Mouse (Mus musculus) lung, embryonic 14.5 days (tissue): ENCODE results near the gene Prkce. TPM values are rescaled to one million over a fixed set of nuclear protein-coding genes. Genes with fewer than 3 reads are reported as not detected.

Source experiments
- ATAC-seq: fragments of 200-750 bp; cut with Nextera tagmentation; 2 replicates; pipeline ENCODE4 v1.8.0; 2017; ENCODE audit warnings: mild to moderate bottlenecking, moderate TSS enrichment, moderate library complexity; ENCODE audit not compliant: insufficient read depth
- DNase-seq: peaks from one replicate; pipeline ENCODE4 v3.0.0-alpha.2; 2015
- H3K27ac ChIP-seq: fragments of 300-500 bp; sonication (generic); 2 replicates; pipeline ENCODE4 v1.5.1; 2014; ENCODE audit warnings: low read depth, mild to moderate bottlenecking, moderate library complexity
- H3K27me3 ChIP-seq: fragments of 300-500 bp; sonication (generic); 2 replicates; pipeline ENCODE4 v1.6.1; 2014; ENCODE audit warnings: low read length, control low read depth; ENCODE audit not compliant: insufficient read depth
- H3K36me3 ChIP-seq: fragments of 300-500 bp; sonication (generic); 2 replicates; pipeline ENCODE4 v1.6.1; 2014; ENCODE audit warnings: control low read depth; ENCODE audit not compliant: insufficient read depth
- H3K4me1 ChIP-seq: fragments of 300-500 bp; sonication (generic); 2 replicates; pipeline ENCODE4 v1.6.1; 2014; ENCODE audit warnings: antibody characterized with exemption, control low read depth; ENCODE audit not compliant: insufficient read depth
- H3K4me2 ChIP-seq: fragments of 300-500 bp; sonication (generic); 2 replicates; pipeline ENCODE4 v1.6.1; 2014; ENCODE audit warnings: mild to moderate bottlenecking
- H3K4me3 ChIP-seq: fragments of 300-500 bp; sonication (generic); 2 replicates; pipeline ENCODE4 v1.5.1; 2014; ENCODE audit warnings: low read depth, low read length
- H3K9ac ChIP-seq: fragments of 300-500 bp; sonication (generic); 2 replicates; pipeline ENCODE4 v1.6.1; 2014
- H3K9me3 ChIP-seq: fragments of 300-500 bp; sonication (generic); 2 replicates; pipeline ENCODE4 v1.6.1; 2016; ENCODE audit warnings: low read depth, low read length, control low read depth
- CTCF ChIP-seq: IDR thresholded peaks from 2 replicates; pipeline ENCODE4 v1.5.1; 2016; ENCODE audit warnings: antibody characterized with exemption, low read depth
- WGBS: fragments of 180-500 bp; shearing (Covaris S2); extraction: QIAGEN DNeasy Blood & Tissue Kit; methylation state at CpG from one replicate; pipeline ENCODE4 v1.1.7; 2014; 5-methylcytosine and 5-hydroxymethylcytosine counted together
- polyA plus RNA-seq: library from polyadenylated mRNA; unstranded; fragments of >200 nt; fragmentation: Nextera tagmentation; extraction: Ambion mirVana; gene quantifications from 2 replicates; pipeline ENCODE4 v1.2.1, GENCODE M21; 2014

Prkce gene
- polyA plus RNA-seq, 1 experiment from 2014 or later, result 10.1 TPM

DNA sequence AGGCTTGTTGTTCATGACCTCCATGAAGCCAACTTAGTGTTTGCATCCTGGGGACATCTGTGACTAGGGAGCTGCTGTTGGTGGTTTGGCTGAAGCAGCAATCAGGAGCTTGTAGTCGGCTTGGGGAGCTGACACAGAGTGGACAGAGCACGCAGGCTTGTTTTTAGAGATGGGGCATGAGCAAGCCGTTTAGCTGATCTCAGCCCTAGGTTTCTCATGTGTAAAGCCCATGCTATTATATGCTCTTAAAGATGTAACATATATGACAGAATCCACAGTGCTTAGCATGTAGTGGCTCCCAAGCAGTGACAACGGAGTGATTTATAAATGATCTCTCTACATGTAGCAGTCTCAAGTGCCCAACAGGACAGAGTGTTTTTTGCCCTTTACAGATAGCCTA lies 148.3 kb downstream of the Prkce start:
- ATAC-seq (no peak), DNase-seq (no peak)
- Histone ChIP-seq H3K9ac (no peak overlapping the region), H3K27ac (no peak overlapping the region), H3K4me2 (no peak overlapping the region), H3K4me3 (no peak overlapping the region), H3K9me3 (peaks cover 3% of the 10 kb centered on the region; the same call in 1 of the 2 replicates), H3K36me3 (no peaks in the 10 kb centered on the region), H3K27me3 (no peaks in the 10 kb centered on the region), H3K4me1 (peaks cover 17% of the 10 kb centered on the region; the same call in 1 of the 2 replicates)
- TF ChIP-seq CTCF, result no peak
- WGBS, result 87% methylated on average over 4 of the region's 4 CpGs

DNA sequence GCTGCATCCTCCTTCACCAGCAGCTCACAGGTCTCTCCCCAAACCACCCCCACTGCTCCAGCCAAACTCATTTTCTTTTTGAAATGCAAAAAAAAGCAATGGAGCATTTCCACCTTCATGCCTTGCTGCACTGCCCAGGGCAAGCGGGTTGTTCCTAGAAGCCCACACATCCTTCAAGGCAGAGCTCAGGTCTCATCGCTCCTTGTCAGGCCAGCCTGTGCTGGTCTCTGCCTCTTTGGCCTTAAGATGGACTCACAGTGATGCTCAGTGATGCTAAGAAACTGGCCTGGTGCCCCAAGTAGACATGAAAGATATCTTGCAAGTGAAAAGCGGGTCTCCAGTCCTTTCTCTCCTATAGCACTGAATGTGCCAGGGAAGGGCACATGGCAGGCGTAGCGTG lies 149.2 kb downstream of the Prkce start:
- no peak for TF ChIP-seq CTCF
- peaks cover 3% of the 10 kb centered on the region; the same call in 1 of the 2 replicates for H3K9me3 ChIP-seq
- peaks cover 13% of the 10 kb centered on the region; the same call in 1 of the 2 replicates for H3K4me1 ChIP-seq
- no peak overlapping the region for H3K27ac ChIP-seq
- no peak overlapping the region for H3K4me3 ChIP-seq
- no peaks in the 10 kb centered on the region for H3K36me3 ChIP-seq
- no peak overlapping the region for H3K9ac ChIP-seq
- ATAC-seq, result no peak
- no peaks in the 10 kb centered on the region for H3K27me3 ChIP-seq
- no peak for DNase-seq
- WGBS, result 82% methylated on average over 5 of the region's 5 CpGs
- H3K4me2 ChIP-seq, result no peak overlapping the region

DNA sequence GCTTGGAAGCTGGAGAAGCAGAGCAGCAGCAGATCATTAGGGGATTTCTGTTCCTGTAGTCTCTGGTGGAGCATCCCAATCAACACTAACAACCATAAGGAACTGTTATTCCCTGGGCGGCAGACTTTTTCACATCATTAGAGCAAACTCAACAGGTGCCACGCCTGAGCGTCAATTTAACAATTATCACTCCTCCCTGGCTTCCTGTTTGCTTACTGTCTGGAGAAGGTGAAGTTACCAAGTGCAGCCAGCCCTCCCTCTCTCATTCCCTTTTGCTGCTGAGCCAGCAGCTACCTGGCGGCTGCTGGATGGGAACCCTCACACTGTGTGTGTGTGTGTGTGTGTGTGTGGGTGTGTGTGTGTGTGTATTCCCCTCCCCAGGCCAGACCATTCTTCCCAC lies 149.6 kb downstream of the Prkce start:
- Histone ChIP-seq H3K27me3 (no peaks in the 10 kb centered on the region), H3K4me1 (peaks cover 13% of the 10 kb centered on the region; the same call in 1 of the 2 replicates), H3K4me3 (no peak overlapping the region), H3K27ac (no peak overlapping the region), H3K9me3 (peaks cover 3% of the 10 kb centered on the region; the same call in 1 of the 2 replicates), H3K36me3 (no peaks in the 10 kb centered on the region), H3K9ac (no peak overlapping the region), H3K4me2 (no peak overlapping the region)
- no peak for TF ChIP-seq CTCF
- no peak for DNase-seq
- no peak for ATAC-seq
- WGBS, result 57% methylated on average over 4 of the region's 4 CpGs

DNA sequence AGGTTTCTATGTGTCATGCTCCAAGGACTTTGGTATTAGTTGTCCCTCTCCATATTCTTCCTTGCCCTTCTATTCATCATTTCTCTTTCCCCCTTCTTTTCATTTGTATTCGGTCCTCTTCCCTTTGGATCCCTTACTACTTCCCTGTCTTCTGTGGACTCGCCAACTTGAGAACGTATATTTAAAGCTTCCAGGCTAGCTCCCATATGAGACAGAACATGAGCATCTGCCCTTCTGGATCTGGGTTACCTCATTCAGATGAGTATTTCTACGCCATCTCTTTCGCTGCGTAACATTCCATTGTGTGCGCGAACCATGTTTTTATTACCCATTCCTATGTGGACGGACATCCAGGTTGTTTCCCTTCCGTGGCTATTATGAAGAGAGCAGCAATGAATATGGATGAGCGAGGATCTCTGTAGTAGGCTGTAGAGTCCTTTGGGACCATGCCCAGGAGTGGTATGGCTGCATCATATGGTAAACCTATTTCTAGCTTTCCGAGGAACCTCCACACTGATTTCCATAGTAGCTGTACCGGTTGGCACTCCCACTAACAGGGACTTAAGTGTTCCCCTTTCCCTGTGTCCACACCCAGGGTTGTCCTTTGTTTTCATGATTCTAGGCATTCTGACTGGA lies 152.5 kb downstream of the Prkce start:
- ATAC-seq, result no peak
- no peak for TF ChIP-seq CTCF

DNA sequence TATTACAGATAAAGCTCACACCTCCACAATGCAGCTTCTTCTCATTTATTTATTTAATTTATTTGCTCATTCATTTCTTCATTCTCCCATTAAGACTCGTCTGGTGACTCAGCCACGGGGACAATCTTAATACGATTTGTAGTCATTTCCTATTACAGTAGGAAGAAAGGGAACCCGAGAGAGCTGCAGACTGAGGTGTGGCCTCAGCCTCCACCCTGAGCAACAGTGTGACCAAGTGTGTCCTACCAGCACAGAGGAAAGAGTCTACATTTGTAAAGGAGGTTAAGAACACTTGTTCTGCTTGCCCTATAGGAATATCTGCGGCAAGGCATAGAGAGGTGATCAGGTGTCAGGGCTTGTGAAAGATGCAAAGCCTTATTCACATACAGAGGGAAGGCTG lies 155.3 kb downstream of the Prkce start:
- WGBS, result 52% methylated on average over 5 of the region's 5 CpGs
- Histone ChIP-seq H3K9ac (no peak overlapping the region), H3K4me2 (no peak overlapping the region), H3K9me3 (peaks cover 3% of the 10 kb centered on the region; the same call in 1 of the 2 replicates), H3K4me3 (no peak overlapping the region), H3K36me3 (no peaks in the 10 kb centered on the region), H3K27ac (no peak overlapping the region), H3K4me1 (peaks cover 4% of the 10 kb centered on the region; the same call in 1 of the 2 replicates), H3K27me3 (no peaks in the 10 kb centered on the region)
- DNase-seq (no peak), ATAC-seq (no peak)
- no peak for TF ChIP-seq CTCF

More for the DNA sequence above, 152.5 kb downstream of the Prkce start:
- 92% methylated on average over 13 of the region's 13 CpGs for WGBS
- no peak overlapping the region for H3K9ac ChIP-seq
- no peak overlapping the region for H3K27ac ChIP-seq
- H3K4me1 ChIP-seq, result peaks cover 4% of the 10 kb centered on the region; the same call in 1 of the 2 replicates
- no peaks in the 10 kb centered on the region for H3K27me3 ChIP-seq
- peaks cover 3% of the 10 kb centered on the region; the same call in 1 of the 2 replicates for H3K9me3 ChIP-seq
- H3K4me2 ChIP-seq, result no peak overlapping the region
- H3K36me3 ChIP-seq, result no peaks in the 10 kb centered on the region
- DNase-seq, result no peak
- H3K4me3 ChIP-seq, result no peak overlapping the region

DNA sequence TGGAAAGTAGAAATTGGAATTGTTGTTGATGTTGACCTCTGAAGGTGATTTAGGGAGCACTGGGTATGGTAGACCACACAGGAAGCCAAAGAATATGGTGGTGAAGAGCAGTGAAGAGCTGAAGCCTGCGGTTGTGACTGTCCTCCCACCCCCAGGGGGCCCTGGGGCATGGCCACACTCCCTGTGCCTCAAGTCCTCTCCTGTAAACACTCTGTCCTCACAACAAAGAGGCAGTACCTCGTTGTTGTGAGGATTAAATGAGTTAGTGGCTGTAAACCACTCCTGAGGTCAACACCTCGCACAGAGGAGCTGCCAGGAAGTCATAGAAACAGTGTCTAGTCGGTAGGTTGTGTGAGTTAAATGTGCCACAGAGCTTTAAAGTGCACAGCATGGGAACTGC lies 155.7 kb downstream of the Prkce start:
- no peak overlapping the region for H3K27ac ChIP-seq
- H3K9me3 ChIP-seq, result peaks cover 3% of the 10 kb centered on the region; the same call in 1 of the 2 replicates
- ATAC-seq, result no peak
- H3K9ac ChIP-seq, result no peak overlapping the region
- H3K27me3 ChIP-seq, result no peaks in the 10 kb centered on the region
- H3K4me1 ChIP-seq, result peaks cover 4% of the 10 kb centered on the region; the same call in 1 of the 2 replicates
- no peak overlapping the region for H3K4me2 ChIP-seq
- no peak for TF ChIP-seq CTCF
- no peak for DNase-seq
- 51% methylated on average over 4 of the region's 4 CpGs for WGBS
- H3K36me3 ChIP-seq, result no peaks in the 10 kb centered on the region
- H3K4me3 ChIP-seq, result no peak overlapping the region

DNA sequence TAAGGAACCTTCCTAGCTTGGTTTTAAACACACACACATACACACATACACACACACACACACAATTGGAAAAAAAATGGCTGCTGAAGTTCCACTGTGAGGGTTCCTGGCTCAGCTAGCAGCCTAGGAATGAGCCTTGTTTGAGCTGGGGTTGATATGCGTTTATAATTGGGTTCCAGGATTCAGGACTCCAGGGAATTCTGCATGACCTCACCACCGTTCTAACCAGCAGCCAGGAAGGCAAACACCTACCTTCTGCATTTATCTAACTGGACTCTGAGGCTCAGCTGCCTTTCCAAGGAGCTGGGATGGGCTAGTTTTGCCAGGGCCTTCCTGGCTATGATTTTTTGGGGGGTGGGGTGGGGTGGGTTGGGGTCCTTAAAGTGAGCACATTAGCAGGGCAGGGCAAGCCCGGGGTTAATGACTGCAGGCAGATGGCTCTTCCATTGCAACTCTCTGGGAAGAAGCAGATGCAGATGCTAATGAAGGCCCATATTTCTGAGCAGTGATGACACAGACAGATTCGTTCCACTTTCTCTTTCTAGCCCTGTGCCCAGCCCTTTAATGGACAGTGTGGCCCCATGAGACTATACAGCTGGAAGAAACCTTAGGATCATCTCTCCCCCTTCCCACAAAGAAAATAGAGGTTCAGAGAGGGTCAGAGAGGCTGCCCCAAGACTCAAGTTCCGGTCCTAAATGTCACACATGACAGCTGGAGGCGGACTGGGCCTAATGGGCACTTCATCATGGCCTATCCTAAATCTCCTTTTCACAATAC lies 156.5 kb downstream of the Prkce start:
- peak; percentile 7 for DNase-seq
- H3K27ac ChIP-seq, result no peak overlapping the region
- H3K4me2 ChIP-seq, result no peak overlapping the region
- H3K36me3 ChIP-seq, result no peaks in the 10 kb centered on the region
- no peaks in the 10 kb centered on the region for H3K9me3 ChIP-seq
- WGBS, result 43% methylated on average over 6 of the region's 6 CpGs
- H3K9ac ChIP-seq, result no peak overlapping the region
- no peak for TF ChIP-seq CTCF
- no peaks in the 10 kb centered on the region for H3K27me3 ChIP-seq
- H3K4me3 ChIP-seq, result no peak overlapping the region
- H3K4me1 ChIP-seq, result peaks cover 4% of the 10 kb centered on the region; the same call in 1 of the 2 replicates
- ATAC-seq, result no peak
